Mouse (Mus musculus) heart, adult 18-20 months (tissue): ENCODE data around the gene Arpc3. TPM values are rescaled to one million over a fixed set of nuclear protein-coding genes. Genes with fewer than 3 reads are reported as not detected.

Experiments used
- total RNA-seq, 2 experiments: library from RNA; stranded (reverse); gene quantifications; 2 replicates each; pipeline ENCODE4 v1.2.3; 2021

The Arpc3 gene
- total RNA-seq, 2 experiments from 2014 or later = 92.8 to 97.7 TPM

Other genes starting within 250 kb of the Arpc3 start
- gene Ppp1cc, start 233.6 kb upstream of the Arpc3 start, total RNA-seq = 100 to 1,000 TPM; 105 to 113 TPM
- 1 to 10 TPM; 1.7 to 6.8 TPM for gene Hvcn1, start 185.1 kb upstream of the Arpc3 start, total RNA-seq
- 1 to 10 TPM; 2.8 to 4.9 TPM for gene Tctn1, start 127.4 kb upstream of the Arpc3 start, total RNA-seq
- 100 to 1,000 TPM; 112 to 135 TPM for gene Pptc7, start 107.5 kb upstream of the Arpc3 start, total RNA-seq
- gene Rad9b, start 37.6 kb upstream of the Arpc3 start, total RNA-seq = 1 to 10 TPM in 1 of 2 experiments, under 1 TPM in 1; 0.52 to 2.1 TPM
- 100 to 1,000 TPM in 1 of 2 experiments, 10 to 100 TPM in 1; 99.3 to 111 TPM for gene Vps29, start 37.5 kb upstream of the Arpc3 start, total RNA-seq
- gene Gpn3, start 20.0 kb upstream of the Arpc3 start, total RNA-seq = 10 to 100 TPM; 31.8 to 33.0 TPM
- 10 to 100 TPM in 1 of 2 experiments, 1 to 10 TPM in 1; 9.7 to 11.9 TPM for gene Fam216a, start 19.5 kb upstream of the Arpc3 start, total RNA-seq
- gene Anapc7, start 29.8 kb downstream of the Arpc3 start, total RNA-seq = 10 to 100 TPM; 31.8 to 32.4 TPM
- over 10,000 TPM; 12,284 to 12,648 TPM for gene Atp2a2, start 110.3 kb downstream of the Arpc3 start, total RNA-seq
- 10 to 100 TPM; 68.8 to 69.9 TPM for gene Ift81, start 222.6 kb downstream of the Arpc3 start, total RNA-seq